Mouse (Mus musculus): Measurements from ENCODE around the gene Grin2c.

Grin2c gene

DNA sequence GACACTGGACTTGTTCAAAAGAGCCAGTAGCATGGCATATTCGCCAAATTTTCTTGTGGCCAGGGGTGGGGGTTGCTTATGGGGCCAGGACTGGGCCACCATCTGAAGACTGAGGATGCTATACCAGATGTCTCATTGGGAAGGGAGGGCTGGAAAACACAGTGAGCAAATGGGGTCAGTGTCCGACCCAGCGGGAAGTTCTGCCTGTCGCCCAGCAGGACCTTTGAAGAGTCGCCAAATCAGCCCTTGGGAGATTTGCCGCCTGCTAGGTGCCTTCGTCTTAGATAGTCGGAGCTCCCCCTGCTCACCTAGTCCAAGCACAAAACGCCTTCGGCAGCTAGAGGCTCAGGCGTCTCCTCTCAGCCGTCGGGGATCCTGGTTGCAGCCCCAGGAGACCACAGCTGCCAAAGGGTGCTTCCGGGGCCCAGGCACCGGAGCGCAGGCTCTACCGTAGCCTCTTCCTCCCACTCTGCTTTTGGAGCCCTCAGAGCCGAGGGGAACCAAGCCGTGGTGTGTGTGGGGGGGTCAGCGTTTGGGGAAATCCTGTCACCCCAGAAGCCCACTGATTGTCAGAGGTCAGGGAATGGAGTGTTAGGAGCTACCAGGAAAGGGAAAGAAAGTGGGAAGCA is 1.2 kb downstream of the Grin2c start:
- DNase-seq (ENCODE audit: low spot score in 2 of 2) = no peak

DNA sequence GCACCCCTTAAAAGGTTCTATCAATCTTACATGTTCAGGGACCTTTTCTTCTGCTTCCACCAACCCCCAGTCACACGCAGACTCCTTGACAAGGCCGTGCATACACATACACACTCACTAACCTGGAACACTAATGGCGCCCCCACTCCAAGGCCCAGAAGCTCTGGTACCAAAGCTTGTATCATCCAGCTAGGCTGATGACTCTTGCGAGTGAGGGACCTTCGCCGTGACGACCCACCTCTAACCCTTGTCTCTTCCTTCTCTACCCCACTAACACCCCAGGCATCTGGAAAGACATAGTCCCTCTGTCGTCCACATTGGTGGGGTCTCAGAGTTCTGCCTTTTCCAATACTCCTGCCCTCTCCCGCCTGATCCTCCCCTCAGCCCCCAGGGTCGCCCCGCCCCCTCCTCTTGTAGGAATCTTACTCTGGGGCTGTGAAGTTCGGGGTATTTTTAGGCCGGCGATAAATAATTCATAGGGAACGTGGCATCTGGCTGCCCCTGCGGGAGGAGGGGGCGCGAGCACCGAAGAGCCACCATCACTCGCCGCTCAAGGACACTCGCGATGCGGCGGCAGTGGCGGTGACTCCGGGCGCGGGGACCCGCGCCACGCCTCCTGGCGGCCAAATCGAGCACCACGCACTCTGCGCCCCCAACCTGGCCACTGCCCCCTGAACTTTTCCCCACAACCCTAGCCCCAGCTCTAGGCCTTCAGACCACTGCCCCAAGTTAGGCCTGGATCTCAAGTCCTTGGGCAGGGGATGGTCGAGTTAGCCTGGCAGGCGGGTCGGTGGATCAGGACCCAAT is 2.0 kb downstream of the Grin2c start:
- DNase-seq (ENCODE audit: low spot score in 2 of 2) = no peak

DNA sequence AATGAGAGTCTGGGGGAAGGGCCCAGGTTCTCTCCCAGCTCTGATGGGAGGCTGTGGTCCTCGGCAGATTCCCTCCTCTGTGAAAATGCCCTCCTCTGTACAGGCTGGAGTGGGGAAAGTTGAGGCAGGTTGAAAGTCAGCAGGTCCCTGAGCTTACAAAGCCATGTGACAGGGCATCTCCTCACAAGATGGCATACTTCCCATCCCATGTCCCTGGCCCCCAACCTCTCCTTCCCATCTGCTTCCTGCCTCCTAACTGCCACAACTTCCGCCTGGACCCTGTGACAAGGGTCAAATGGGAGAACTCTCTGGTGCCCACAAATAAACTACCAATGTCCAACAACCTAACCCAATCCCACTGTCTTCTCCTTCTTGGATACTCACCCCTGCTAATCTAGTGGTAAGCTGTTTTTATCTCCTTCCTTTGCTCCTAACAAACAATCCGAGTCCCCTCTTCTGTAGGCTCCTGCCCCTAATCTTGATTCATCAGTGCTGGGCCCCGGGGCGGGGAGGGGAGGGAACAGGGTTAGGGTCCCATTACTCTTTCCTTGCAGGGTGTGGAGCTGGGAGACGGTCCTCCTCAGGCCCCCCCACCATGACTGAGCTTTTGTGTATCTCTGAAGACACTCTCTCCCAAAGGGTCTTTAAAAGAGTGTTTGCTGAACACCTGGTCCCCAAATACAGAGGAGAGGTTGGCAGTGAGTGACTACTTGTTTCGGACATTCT is 2.7 kb downstream of the Grin2c start:
- DNase-seq (ENCODE audit: low spot score in 2 of 2) = no peak

DNA sequence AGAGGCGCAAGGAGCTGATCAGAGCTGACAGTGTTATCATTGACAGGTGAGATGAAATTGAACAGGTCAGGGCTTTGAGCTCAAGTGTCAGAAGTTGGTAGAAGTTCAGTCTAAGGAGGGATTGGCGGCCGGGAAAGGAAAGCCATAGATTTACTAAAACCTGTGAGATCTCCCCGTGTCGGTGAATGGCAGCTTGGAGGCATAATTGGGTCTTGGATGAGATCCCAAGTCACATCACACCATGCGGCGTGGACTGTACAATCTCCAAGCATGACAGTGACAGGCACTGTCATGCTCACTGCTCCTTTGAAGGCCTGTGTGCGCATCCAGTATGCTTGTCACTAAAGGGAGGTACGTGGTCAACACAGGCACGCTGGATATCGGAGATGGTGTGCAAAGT is 4.1 kb downstream of the Grin2c start:
- no peak for DNase-seq (ENCODE audit: low spot score in 2 of 2)

DNA sequence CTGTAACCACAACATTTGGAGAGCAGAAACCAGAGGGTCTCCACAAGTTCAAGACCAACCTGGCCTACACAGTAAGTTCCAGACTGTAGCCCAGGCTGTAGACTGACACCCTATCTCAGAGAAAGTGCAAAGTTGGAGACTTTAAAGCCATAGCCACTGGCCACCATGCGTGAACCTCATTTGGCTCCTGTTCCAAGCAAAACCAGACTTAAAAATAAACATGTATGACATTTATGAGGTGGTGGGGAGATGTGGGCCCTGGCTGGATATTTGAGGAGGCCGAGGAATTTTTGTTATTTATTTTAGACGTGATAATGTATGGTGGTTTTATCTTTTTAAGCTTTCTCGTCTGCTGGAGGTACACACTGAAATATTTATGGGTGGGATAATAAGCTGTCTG is 7.9 kb downstream of the Grin2c start:
- DNase-seq (ENCODE audit: low spot score in 2 of 2) = no peak

DNA sequence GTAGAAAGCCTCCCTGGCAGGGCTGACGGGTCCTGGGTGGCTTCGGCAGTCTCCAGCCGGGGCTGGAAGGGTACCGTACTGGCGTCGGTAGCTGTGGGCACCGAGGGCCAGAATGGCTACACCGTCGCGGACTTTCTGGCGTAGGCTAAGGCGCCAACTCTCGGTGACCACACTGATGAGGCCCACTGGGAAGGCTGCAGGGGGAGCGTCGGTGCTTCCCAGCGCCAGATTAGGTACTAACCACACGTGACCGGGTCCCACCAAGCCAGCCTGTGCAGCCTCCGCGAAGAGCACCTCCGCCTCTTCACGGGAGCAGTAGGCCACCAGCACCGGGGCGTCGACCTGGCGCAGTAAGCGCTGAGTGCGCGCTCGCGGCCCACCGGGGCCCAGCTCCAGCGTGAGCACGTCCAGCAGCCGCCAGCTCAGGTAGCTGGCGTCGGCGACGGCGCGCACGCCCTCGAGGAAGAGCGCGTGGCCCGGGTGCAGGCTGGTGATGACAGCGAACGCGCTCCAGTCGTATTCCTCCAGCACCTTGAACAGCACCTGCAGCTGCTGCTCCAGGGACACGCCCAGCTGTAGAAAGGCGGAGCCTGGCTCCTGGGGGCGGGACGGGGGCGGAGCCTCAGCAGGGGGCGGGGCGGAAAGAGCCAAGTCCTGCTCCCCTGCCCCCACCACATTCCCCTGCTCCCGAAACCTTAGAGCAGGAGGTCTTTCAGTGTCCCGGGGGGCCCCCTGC is 9.1 kb downstream of the Grin2c start:
- DNase-seq (ENCODE audit: low spot score in 2 of 2) = no peak

DNA sequence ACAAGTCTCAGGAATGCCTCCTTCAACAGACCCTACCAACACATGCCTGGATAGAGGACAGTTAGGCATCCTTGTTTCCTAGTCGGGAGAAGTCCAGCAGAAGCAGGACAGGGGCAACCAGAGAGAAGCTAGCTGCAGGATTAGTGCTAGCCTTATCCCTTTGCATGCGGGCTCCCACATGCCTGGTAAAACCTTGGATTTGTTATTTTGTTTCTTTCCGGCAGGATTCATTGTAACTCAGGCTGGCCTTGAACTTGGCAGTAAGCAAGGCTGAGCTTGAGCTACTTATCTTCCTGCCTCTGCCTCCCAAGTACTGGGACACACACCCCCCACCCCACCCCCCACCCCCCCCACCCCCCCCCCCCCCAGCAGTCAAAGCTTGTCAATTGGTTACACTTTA is 15.8 kb downstream of the Grin2c start:
- DNase-seq (ENCODE audit: low spot score in 2 of 2) = no peak

DNA sequence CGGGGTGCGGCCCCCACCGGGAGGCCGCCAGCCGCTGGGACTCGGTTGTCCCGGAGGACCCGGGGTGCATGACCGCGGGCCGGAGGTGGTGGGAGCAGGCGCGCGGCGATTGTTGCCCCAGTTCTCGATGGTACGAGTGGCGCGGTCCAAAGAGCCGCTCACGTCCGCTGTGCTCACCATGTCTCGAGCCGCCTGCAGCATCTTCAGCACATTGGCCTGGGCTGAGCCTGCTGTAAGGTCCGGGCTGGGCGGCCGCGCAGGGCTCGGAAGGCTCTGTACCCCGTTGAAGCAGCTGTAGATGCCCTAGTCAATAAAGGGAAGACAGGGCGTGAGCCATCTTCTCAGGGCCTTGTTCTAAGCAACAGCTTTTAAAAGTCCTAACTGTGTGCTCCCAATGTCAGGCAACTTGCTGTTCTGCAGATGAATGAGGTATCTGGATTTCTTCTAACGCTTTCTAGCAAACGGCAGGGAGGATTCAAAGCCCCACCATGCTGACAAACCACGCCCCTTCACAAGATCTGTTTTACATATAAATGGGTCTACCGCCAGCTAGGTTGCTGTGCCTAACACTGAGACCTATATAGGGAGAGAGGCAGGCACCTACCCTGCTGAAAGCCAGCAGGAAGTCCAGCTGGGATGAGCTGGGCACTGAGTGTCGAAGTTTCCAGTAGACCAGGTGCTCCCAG is 16.5 kb downstream of the Grin2c start:
- no peak for DNase-seq (ENCODE audit: low spot score in 2 of 2)

DNA sequence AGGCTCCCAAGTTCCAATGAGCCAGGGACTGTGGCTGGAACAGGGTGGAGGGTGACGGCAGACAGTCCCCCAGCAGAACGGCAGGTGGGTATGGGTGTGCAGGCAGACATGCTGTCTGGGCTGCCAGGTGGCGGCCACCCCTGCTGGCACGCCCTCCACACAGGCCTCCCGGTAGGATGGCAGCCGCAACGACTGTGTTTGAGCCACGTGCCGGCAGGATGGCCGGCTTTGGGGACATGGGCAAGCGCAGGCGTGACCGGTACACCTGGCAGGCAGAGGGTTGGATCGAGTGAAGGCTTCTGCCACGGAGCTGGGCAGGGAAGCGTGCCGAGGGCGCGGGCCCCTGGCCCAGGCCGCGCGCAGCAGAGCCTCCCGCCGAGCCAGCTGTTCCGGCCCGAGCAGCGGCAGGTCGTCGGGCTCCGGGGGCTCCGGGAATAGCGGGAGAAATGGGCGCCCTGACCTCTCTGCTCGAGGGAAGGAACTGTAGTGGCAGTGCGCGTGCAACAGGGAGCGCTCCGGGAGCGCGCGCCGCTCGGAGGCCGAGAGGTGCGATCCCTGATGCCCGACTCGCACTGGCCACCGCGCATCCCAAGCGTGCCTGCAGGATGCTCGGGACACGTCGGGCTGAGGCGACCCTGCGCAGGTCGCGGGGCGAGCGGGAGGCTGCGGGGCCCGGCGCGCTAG is 17.2 kb downstream of the Grin2c start:
- DNase-seq (ENCODE audit: low spot score in 2 of 2) = no peak

DNA sequence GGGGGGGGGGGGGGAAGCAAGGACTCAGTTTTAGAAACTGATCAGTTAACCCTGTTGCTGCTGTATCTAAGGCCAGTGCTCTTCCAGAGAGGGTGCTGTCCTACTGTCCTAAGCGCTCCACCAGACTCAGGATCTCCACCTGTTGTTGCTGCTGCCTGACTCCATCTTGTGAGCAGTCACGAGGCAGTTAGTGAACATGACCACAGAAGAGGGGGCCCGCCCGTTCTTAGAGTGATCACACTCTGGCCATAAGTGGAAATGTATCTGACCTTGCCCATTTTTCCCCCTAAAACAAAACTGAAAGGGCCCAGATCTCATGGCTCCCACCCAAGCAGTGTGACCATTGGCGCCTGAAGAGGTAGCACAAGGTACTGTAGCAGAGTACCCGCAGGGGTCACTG is 19.1 kb downstream of the Grin2c start:
- no peak for DNase-seq (ENCODE audit: low spot score in 2 of 2)

DNA sequence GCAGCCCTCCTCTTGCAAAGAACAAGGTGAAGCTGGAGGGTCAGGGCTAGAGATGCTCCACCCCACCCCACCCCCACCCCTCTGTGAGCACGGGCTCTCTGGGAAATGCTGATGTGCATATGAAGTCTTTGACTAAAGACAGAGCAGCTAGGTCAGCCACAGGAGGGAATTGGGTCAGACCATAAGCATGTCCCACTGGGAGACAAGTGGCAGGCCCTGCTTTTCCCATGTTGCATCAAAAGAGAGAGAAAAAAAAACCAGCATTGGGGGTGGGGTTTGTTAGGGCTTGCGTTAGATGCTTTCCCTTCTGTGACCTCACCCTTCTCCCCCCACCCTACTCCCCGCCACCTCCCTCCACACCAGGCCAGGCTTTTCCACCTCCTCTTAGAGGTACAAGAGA is 19.8 kb downstream of the Grin2c start:
- DNase-seq (ENCODE audit: low spot score in 2 of 2) = no peak

DNA sequence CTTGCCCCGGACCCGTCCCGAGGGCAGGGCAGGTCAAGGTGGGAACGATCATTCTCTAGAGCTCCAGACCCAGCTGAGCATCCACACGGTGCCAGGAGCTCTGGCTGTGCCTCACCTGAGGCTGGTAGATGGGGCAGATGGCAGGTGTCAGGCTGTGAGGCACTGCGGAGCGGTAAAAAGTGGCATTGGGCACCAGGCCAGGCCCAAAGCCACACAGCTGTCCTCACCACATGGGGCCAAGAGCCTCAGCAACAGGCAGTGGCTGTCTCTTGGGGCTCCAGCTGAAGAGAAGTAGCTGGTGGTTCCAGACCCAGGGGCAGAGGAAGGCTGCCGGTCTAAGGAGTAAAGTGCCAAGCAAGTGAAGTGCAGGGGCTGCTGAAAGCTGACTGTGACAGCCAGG is 20.7 kb downstream of the Grin2c start:
- no peak for DNase-seq (ENCODE audit: low spot score in 2 of 2)

DNA sequence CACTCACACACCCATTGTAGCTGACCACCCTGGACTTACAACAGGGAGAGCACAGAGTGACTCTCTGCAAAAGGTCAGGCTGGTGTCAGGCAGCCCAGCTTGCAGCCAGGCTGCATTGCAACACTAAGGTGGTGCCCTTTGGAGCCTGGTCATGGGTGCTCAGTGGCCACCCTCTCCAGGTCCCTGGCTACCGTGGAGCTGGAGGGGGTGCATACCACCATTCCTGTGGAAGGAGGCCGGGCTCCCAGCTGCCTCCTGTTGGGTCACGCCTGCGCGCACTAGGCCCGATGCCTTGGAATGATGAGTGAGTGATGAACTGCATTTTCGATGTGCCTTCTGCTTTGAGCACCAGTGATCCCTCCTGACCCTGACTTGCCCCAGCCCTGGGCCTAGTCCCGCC is 22.2 kb downstream of the Grin2c start:
- no peak for DNase-seq (ENCODE audit: low spot score in 2 of 2)

DNA sequence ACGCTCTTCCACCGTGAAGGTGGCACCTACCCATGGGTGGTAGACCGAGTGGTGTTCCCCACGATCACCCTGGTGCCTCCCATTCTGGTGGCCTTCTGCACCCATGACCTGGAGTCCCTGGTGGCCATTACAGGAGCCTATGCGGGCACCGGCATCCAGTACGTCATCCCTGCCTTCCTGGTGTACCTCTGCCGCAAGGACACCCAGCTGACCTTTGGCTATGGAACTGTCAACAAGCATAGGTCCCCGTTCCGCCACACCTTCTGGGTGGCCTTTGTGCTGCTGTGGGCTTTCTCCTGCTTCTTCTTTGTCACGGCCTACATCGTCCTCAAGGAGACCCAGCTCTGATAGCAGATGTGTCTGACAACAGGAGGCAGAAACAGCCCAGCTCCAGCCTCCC is 23.3 kb downstream of the Grin2c start:
- no peak for DNase-seq (ENCODE audit: low spot score in 2 of 2)

DNA sequence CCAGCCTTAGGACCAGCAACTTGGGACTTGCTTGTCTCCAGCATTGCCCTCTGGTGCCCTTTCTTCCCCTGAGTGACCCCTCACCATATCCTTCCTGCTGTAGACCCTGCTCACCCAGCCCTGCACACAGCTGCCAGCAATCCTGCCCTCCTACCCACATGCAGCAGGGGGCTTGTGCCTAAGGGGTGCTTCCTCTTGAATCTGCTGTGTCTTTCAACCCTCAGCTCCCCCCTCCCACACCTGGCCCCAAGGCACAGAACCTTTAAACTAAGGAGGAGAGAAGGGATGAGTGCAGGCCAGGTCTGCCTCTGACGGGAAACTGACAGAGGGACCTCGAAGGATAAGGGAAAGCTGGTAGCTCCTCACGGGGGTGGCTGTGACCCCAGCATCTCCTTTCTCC is 24.3 kb downstream of the Grin2c start:
- DNase-seq (ENCODE audit: low spot score in 2 of 2) = no peak

DNA sequence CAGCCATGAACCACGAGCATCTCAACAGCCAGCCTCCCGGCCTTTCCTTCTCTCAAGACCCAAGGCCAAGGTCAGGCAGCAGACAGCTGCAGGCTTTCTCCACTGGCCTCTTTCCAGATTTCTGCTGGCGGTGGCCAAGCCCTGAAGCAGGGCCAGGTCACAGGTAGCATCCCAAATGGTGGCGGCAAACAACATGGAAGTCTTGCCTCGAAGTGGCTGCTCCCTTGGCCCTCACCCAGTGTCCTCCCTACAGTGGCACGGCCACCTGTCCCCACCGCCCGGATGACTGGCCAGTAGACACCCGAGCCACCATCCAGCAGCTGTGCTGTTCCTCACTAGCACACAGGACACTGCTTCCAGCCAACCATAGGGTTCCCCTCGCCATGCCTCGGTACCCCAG is 25.6 kb downstream of the Grin2c start:
- DNase-seq (ENCODE audit: low spot score in 2 of 2) = no peak

DNA sequence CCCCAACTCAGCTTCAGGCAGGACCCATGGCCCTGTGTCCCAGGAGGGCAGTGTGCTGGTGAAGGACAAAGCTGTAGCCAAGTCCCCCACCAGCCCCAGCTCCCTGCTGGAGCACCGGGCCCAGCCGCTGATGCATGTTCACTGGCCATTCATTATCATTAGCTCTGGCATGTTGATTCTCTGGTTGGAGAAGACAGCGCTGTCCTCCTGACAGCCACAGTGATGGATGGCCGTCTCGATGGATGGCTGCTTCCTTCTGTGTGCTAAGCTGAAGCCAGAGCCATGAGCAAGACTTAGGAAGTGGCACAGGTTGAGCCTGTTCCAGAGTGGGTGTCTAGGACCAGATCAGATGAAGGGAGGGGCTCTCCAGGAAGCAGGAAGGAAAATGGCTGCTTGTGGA is 30.5 kb downstream of the Grin2c start:
- DNase-seq (ENCODE audit: low spot score in 2 of 2) = no peak

DNA sequence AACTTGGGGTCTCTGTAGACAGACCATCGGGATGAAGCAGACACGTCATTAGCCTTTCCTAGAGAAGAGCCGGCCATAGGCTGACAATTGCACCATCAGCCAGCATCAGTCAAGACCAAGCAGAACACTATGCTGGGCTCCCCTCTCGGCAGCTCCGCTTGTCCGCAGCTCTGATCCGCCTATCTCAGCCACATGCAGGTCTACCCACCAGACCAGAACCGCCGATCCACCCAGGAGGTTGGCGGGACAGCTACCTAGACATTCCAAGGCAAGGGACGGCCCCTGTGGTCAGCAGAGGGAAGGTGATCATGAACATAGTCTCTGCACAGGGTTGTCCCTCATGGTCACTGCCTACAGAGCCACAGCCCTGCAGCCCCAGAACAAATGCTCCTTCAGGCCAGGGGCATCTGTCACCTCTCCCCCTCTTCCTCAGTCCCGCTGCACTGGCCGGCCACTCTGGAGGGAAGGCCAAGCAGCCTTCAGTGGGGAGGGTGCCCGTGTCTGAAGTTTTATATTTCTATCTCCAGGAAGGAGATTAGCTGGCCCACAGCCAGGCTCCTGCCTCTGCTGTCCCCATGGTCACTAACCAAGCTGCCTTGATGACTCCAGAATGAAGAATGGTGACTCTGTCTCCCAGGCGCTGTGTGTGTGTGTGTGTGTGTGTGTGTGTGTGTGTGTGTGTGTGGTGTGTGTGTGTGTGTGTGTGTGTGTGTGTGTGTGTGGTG is 32.6 kb downstream of the Grin2c start:
- DNase-seq (ENCODE audit: low spot score in 2 of 2) = no peak

DNA sequence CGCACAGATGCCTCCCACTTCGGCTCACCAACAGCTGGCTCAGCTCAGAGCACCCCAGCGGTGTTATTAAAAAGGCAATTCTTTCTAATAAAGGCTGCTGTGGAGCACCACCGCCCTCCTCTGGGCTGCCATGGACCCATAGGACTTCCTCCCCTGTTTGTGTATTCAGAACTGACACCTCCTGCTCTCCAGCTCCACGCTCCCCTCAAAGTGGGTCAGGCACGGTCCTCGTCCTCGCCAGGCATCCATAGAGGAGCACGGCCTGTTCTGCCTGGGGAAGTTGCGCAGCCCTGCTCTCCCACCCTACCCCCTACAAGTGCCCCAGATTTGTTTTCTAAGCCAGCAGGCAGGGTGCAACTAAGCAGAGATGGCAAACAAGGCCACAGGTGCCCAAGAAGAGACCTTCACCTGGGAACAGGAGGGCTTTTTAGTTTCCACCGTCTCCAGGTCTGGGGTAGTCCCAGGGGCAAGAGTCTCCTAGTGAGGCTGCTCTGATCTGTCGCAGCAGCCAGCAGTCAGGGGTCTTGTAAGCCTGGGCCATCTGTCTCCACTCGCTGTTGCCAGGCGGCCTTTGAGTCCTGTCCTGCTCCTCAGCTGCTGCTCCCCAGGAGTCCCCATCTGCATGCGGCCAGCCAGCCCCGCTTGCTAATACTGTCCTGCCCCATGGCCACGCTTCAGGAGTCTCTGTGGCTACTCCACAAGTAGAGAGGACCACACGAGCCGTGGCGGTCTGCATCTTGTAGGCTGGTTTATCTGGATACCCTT is 33.3 kb downstream of the Grin2c start:
- DNase-seq (ENCODE audit: low spot score in 2 of 2) = peak in 1 of 2 experiments; percentile 58

DNA sequence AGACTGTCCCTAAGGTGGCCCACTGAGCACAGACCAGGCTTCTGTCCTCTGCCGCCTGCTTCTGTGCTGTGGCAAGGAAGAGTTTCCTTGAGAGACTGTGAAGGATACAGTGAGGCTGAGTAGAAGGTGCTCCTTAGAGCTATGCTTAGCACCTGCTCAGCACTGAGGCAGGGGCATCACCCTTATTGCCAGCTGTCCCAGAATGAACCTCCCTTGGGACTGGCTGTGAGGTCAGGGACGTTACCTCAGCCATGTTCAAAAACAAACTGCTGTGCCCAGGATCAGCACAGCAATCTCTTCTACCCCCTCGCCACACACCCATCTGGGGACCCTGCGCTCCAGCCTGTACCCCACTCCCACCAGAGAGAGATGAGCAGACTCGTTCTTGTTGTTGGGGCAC is 34.2 kb downstream of the Grin2c start:
- no peak for DNase-seq (ENCODE audit: low spot score in 2 of 2)
